In the genomic region with DNA sequence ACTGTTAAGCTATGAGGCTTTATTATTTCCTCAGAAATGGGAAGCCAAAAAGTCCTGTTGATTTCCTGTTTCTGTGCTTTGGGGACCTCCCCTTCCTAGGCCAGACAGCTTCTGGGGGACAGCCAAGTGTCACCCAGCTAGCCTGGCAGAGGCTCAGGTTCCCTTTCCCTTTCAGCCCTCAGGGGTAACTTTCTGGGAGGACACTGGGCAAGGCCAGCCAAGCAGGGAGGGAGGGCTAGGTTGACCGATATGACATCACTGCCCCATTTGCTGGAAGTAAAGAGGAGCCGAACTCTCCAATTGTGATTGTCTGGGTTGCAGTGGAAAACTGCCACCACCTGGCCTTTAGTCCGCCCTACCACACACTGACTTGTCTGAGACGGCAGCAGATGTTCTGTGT, we compare ENCODE assay signal across 11 mouse cellular contexts. TPM values are rescaled to one million over a fixed set of nuclear protein-coding genes. Genes with fewer than 3 reads are reported as not detected.
DNase-seq lines count a peak whose midpoint lies in the region; ATAC-seq lines count a peak whose summit lies in the region.
"Had no signal": no experiment of that assay in that cellular context is flagged by ENCODE, and none has a peak within 500 bp of the region (broad histone marks: within the 10 kb centered on the region; RNA-seq: fewer than 3 reads in every experiment).

No protein-coding gene starts in this region.

- WGBS in kidney, embryonic 15.5 days = 56% methylated on average over 4 of the region's 4 CpGs

- H3K4me3 ChIP-seq in kidney, embryonic 15.5 days (replicated peaks) = no peak overlapping the region
- H3K4me3 ChIP-seq: intestine, embryonic 15.5 days; limb, embryonic 15.5 days had no signal

- H3K4me1 ChIP-seq in kidney, embryonic 15.5 days = peaks cover 17% of the 10 kb centered on the region

- H3K27ac ChIP-seq in kidney, embryonic 15.5 days = no peak overlapping the region
- H3K27ac ChIP-seq: intestine, embryonic 15.5 days; limb, embryonic 15.5 days had no signal

- DNase-seq in kidney, adult 11 months = peak; percentile 68
- peak; percentile 44 for DNase-seq in adrenal gland, postnatal 25 days
- DNase-seq in heart, postnatal 14 days = peak; percentile 40 to 49
- DNase-seq in lung, postnatal 25 days (ENCODE audit: low spot score) = peak; percentile 72
- DNase-seq in layer of hippocampus, adult 9-11 months = no peak
- no peak for DNase-seq in left cerebral cortex, adult 18-20 months (ENCODE audit: low spot score in 2 of 2)
- DNase-seq: right cerebral cortex, postnatal 14 days; thymus, postnatal 25 days had no signal

- no peak overlapping the region for H3K4me2 ChIP-seq in kidney, embryonic 15.5 days
- H3K4me2 ChIP-seq: intestine, embryonic 15.5 days; limb, embryonic 15.5 days had no signal

- no peaks in the 10 kb centered on the region for H3K27me3 ChIP-seq in kidney, embryonic 15.5 days
- H3K27me3 ChIP-seq: intestine, embryonic 15.5 days; limb, embryonic 15.5 days had no signal

- H3K9ac ChIP-seq in kidney, embryonic 15.5 days = no peak overlapping the region
- H3K9ac ChIP-seq: intestine, embryonic 15.5 days; limb, embryonic 15.5 days had no signal

- ATAC-seq in kidney, embryonic 15.5 days (replicated peaks; ENCODE audit: low FRiP score) = no peak
- ATAC-seq: intestine, embryonic 15.5 days had no signal

- intact Hi-C loops in heart, postnatal 14 days (cut with DNase I) = no loop called here

- H3K9me3 ChIP-seq in kidney, embryonic 15.5 days (replicated peaks) = no peaks in the 10 kb centered on the region
- H3K9me3 ChIP-seq: intestine, embryonic 15.5 days; limb, embryonic 15.5 days had no signal

- H3K36me3 ChIP-seq in kidney, embryonic 15.5 days = no peaks in the 10 kb centered on the region
- H3K36me3 ChIP-seq: intestine, embryonic 15.5 days; limb, embryonic 15.5 days had no signal

RNA-seq across cellular contexts. Expression of gene Sgk2, which starts 11.1 kb away (rescaled TPM):
- 5.9 and 7.3 TPM in 2 replicates for polyA plus RNA-seq in kidney, embryonic 15.5 days (2015; fragmentation: Nextera tagmentation; extraction: Ambion mirVana)
- total RNA-seq in adrenal gland, postnatal 25 days (2021) = 1.6 and 1.8 TPM in 2 replicates
- under 1 TPM in 1 of 2 experiments, not detected in 1; 0.12 TPM for total RNA-seq in heart, postnatal 14 days (2021)
- total RNA-seq in left cerebral cortex, adult 18-20 months (2021) = under 1 TPM; 0.30 to 0.45 TPM

RNA-seq across cellular contexts. Expression of gene L3mbtl1, which starts 32.7 kb away (rescaled TPM):
- 0.13 and 0.48 TPM in 2 replicates for polyA plus RNA-seq in kidney, embryonic 15.5 days (2015; fragmentation: Nextera tagmentation; extraction: Ambion mirVana)
- total RNA-seq in adrenal gland, postnatal 25 days (2021) = 0.24 TPM in 1 of 2 replicates, not detected in the other
- under 1 TPM in 1 of 2 experiments, not detected in 1; 0.05 TPM for total RNA-seq in heart, postnatal 14 days (2021)
- total RNA-seq in left cerebral cortex, adult 18-20 months (2021) = 10 to 100 TPM; 13.4 to 15.7 TPM

RNA-seq across cellular contexts. Expression of gene Ift52, which starts 41.2 kb away (rescaled TPM):
- polyA plus RNA-seq in kidney, embryonic 15.5 days (2015; fragmentation: Nextera tagmentation; extraction: Ambion mirVana) = 51.7 and 54.8 TPM in 2 replicates
- total RNA-seq in adrenal gland, postnatal 25 days (2021) = 54.7 and 66.5 TPM in 2 replicates
- total RNA-seq in heart, postnatal 14 days (2021) = 10 to 100 TPM; 21.6 to 21.7 TPM
- 10 to 100 TPM; 36.2 to 41.9 TPM for total RNA-seq in left cerebral cortex, adult 18-20 months (2021)

RNA-seq across cellular contexts. Expression of gene Srsf6, which starts 44.7 kb away (rescaled TPM):
- polyA plus RNA-seq in kidney, embryonic 15.5 days (2015; fragmentation: Nextera tagmentation; extraction: Ambion mirVana) = 218 and 221 TPM in 2 replicates
- total RNA-seq in adrenal gland, postnatal 25 days (2021) = 232 and 238 TPM in 2 replicates
- total RNA-seq in heart, postnatal 14 days (2021) = 10 to 100 TPM; 88.4 to 91.7 TPM
- 10 to 100 TPM; 92.2 to 95.8 TPM for total RNA-seq in left cerebral cortex, adult 18-20 months (2021)

Comparison
In these comparisons a context has a peak if more than half of its experiments do, and no peak if none do; other contexts are left out.
1. DNase-seq: peak in kidney, adult 11 months (single experiment), adrenal gland, postnatal 25 days (single experiment), heart, postnatal 14 days (2 of 2) and lung, postnatal 25 days (single experiment); none in layer of hippocampus, adult 9-11 months (single experiment) and left cerebral cortex, adult 18-20 months (0 of 2).
2. RNA of gene L3mbtl1, which starts 32.7 kb away (total RNA-seq): 13.4 to 15.7 TPM in left cerebral cortex, adult 18-20 months; 0.24 TPM in adrenal gland, postnatal 25 days and 0.05 TPM in heart, postnatal 14 days; every median in the first group is over 10 times any median in the second.